Mouse (Mus musculus) neural tube, embryonic 14.5 days (tissue): ENCODE results near the gene Anapc15. TPM values are rescaled to one million over a fixed set of nuclear protein-coding genes. Genes with fewer than 3 reads are reported as not detected.
A peak's percentile ranks its signal among the peaks of the same experiment; 100 is the strongest.

ENCODE experiments used
- ATAC-seq: fragments of 200-750 bp; cut with Nextera tagmentation; 2 replicates; pipeline ENCODE4 v1.8.0; 2017; ENCODE audit warnings: low read depth, mild to moderate bottlenecking, moderate TSS enrichment, moderate library complexity
- H3K27ac ChIP-seq: fragments of 300-500 bp; sonication (generic); 2 replicates; pipeline ENCODE4 v1.5.1; 2014; ENCODE audit warnings: low read depth, mild to moderate bottlenecking, control low read depth, low read length, moderate library complexity, mixed read lengths
- H3K27me3 ChIP-seq: fragments of 300-500 bp; sonication (generic); 2 replicates; pipeline ENCODE4 v1.6.1; 2014; ENCODE audit warnings: low read length; ENCODE audit not compliant: control insufficient read depth, insufficient read depth
- H3K36me3 ChIP-seq: fragments of 300-500 bp; sonication (generic); 2 replicates; pipeline ENCODE4 v1.6.1; 2014; ENCODE audit warnings: low read length, mixed read lengths; ENCODE audit not compliant: control insufficient read depth, insufficient read depth
- H3K4me1 ChIP-seq: fragments of 300-500 bp; sonication (generic); 2 replicates; pipeline ENCODE4 v1.6.1; 2014; ENCODE audit warnings: low read length; ENCODE audit not compliant: control insufficient read depth, insufficient read depth
- H3K4me2 ChIP-seq: fragments of 300-500 bp; sonication (generic); 2 replicates; pipeline ENCODE4 v1.6.1; 2014; ENCODE audit warnings: mild to moderate bottlenecking, low read depth, low read length, control low read depth
- H3K4me3 ChIP-seq: fragments of 300-500 bp; sonication (generic); 2 replicates; pipeline ENCODE4 v1.5.1; 2014; ENCODE audit warnings: low read depth, low read length, control low read depth, mixed read lengths
- H3K9ac ChIP-seq: fragments of 300-500 bp; sonication (generic); replicated peaks from 2 replicates; pipeline ENCODE4 v1.6.1; 2014; ENCODE audit warnings: low read depth, mild to moderate bottlenecking, control low read depth, low read length, mixed read lengths
- H3K9me3 ChIP-seq: fragments of 300-500 bp; sonication (generic); 2 replicates; pipeline ENCODE4 v1.6.1; 2016; ENCODE audit warnings: low read length; ENCODE audit not compliant: control insufficient read depth
- WGBS: fragments of 180-500 bp; shearing (Covaris S2); extraction: QIAGEN DNeasy Blood & Tissue Kit; methylation state at CpG from one replicate; pipeline ENCODE4 v1.1.7; 2014; 5-methylcytosine and 5-hydroxymethylcytosine counted together
- polyA plus RNA-seq: library from polyadenylated mRNA; unstranded; fragments of >200 nt; fragmentation: Nextera tagmentation; extraction: Ambion mirVana; gene quantifications from 2 replicates; pipeline ENCODE4 v1.2.1, GENCODE M21; 2014

The Anapc15 gene
- polyA plus RNA-seq, 1 experiment from 2014 or later = 77.4 TPM

DNA sequence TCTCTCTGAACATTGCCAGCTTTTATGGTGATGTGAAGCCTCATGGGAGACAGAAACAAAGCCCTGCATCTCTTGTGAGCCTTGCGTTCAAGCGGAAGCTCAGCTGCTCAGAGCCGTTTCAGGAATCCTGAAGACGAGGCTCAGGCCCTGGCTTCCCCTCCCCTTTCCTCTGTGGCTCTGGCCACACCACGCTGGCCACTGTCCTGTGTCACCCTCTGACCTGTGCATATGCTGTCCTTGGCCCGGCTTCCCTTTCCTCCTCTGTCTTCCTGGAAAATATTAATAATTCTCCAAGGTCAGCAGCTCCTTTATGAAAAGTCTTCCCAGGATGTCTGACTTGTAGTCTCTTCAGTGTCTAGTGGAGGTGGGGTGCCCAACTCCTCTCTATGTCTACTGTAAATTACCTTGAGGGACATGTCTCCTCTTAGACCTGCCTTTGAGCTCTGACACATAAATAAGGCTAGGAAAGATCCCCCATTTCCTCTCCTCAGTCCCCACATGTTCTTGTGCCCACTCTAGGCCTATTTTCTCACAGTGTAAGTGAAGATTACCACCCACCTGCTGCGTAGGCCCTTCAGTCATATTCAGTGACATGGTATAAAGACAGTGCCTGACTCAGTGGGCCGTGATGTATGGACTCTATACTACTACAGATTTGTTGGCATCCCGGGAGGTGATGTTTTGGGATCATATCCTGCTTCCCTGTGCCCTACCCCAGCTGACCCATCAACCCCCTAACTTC lies 19.1 kb downstream of the Anapc15 start:
- H3K4me3 ChIP-seq = no peak overlapping the region
- no peak for ATAC-seq
- H3K9me3 ChIP-seq = no peaks in the 10 kb centered on the region
- 61% methylated on average over 9 of the region's 9 CpGs for WGBS
- no peaks in the 10 kb centered on the region for H3K27me3 ChIP-seq
- H3K4me1 ChIP-seq = no peaks in the 10 kb centered on the region
- no peak overlapping the region for H3K27ac ChIP-seq
- H3K9ac ChIP-seq = no peak overlapping the region
- H3K4me2 ChIP-seq = no peak overlapping the region
- no peaks in the 10 kb centered on the region for H3K36me3 ChIP-seq

DNA sequence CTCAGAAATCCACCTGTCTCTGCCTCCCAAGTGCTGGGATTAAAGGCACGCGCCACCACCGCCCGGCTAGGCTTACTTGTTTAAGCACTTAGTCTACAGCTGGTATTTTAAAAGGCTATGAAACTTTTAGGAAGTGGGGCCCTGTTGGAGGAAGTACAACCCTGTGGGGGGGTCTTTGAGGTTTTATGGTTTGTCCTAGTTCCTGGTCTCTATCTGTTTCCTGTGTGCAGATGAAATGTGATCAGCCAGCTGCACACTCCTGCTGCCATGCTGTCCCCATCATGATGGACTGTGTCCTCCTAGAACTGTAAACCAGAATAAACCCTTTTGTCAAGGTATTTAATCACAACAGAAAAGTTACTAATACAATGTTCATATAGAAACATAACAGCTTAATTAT lies 20.6 kb downstream of the Anapc15 start:
- Histone ChIP-seq H3K4me3 (no peak overlapping the region), H3K27me3 (no peaks in the 10 kb centered on the region), H3K9me3 (no peaks in the 10 kb centered on the region), H3K4me2 (no peak overlapping the region), H3K36me3 (no peaks in the 10 kb centered on the region), H3K9ac (no peak overlapping the region), H3K4me1 (no peaks in the 10 kb centered on the region), H3K27ac (no peak overlapping the region)
- 85% methylated on average over 4 of the region's 4 CpGs for WGBS
- no peak for ATAC-seq

DNA sequence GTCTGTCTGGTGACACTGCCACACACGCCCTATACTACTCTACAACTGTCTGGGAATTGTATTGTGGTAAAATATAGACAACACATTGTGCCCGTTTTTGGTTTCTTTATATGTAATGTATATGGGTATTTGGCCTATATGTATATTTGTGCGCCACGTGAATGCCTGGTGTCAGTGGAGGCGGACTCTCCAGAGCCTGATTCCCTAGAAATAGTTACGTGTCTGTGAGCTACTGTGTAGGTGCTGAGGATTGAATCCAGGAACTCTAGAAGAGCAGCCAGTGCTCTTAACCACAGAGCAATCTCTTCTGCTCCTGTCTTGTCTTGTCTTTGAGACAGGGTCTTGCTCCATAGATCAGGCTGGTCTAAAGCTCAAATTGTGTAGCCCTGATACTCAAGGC lies 22.8 kb downstream of the Anapc15 start:
- no peaks in the 10 kb centered on the region for H3K9me3 ChIP-seq
- no peak for ATAC-seq
- H3K36me3 ChIP-seq = no peaks in the 10 kb centered on the region
- no peak overlapping the region for H3K4me3 ChIP-seq
- H3K9ac ChIP-seq = no peak overlapping the region
- no peak overlapping the region for H3K27ac ChIP-seq
- no peak overlapping the region for H3K4me2 ChIP-seq
- H3K4me1 ChIP-seq = no peaks in the 10 kb centered on the region
- 88% methylated on average over 6 of the region's 6 CpGs for WGBS
- H3K27me3 ChIP-seq = no peaks in the 10 kb centered on the region

DNA sequence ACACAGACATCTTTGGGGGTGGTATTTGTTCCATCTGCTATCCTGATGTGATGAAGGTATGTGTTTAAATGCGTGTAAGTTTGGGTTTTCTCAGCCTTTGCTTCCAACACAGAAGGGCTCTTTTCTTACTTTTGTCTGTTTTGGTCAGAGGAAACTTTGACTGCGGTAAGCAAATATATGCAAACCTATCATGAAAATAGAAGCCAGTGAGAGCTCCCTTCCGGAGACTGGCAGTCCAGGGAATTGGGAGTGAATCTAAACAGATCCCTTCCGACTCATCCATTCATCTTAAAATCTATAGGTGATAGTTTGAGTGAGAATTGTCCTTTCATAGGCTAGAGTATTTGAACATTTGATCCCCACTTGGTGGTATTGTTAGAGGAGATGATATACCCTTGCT lies 24.9 kb downstream of the Anapc15 start:
- no peak overlapping the region for H3K4me3 ChIP-seq
- WGBS = 88% methylated on average over 4 of the region's 4 CpGs
- H3K36me3 ChIP-seq = no peaks in the 10 kb centered on the region
- H3K4me1 ChIP-seq = no peaks in the 10 kb centered on the region
- H3K27me3 ChIP-seq = no peaks in the 10 kb centered on the region
- H3K9ac ChIP-seq = no peak overlapping the region
- no peak for ATAC-seq
- no peaks in the 10 kb centered on the region for H3K9me3 ChIP-seq
- H3K27ac ChIP-seq = no peak overlapping the region
- H3K4me2 ChIP-seq = no peak overlapping the region

DNA sequence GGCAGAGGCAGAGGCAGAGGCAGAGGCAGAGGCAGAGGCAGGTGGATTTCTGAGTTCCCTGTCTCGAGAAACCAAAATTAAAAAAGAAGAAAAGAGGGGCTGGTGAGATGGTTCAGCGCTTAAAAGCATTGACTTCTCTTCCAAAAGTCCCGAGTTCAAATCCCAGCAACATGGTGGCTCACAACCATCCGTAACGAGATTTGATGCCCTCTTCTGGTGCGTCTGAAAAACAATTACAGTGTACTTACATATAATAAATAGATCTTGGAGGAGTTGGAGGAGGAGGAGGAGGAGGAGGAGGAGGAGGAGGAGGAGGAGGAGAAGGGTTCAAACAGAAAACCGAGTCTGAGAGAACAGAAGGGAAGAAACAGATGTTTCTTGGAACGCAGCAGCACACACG lies 32.2 kb downstream of the Anapc15 start:
- Histone ChIP-seq H3K4me3 (peak overlapping the region; percentile 54), H3K4me1 (0 out of 2 replicates have a peak, but pooled peaks cover 5% of the 10 kb centered on the region), H3K9ac (peak overlapping the region; percentile 44), H3K27ac (peak overlapping the region; percentile 77; the same call in 1 of the 2 replicates), H3K4me2 (peak overlapping the region; percentile 37), H3K9me3 (no peaks in the 10 kb centered on the region), H3K27me3 (no peaks in the 10 kb centered on the region), H3K36me3 (no peaks in the 10 kb centered on the region)
- WGBS = 39% methylated on average over 9 of the region's 9 CpGs
- ATAC-seq = peak; percentile 20; the same call in 1 of the 2 replicates

DNA sequence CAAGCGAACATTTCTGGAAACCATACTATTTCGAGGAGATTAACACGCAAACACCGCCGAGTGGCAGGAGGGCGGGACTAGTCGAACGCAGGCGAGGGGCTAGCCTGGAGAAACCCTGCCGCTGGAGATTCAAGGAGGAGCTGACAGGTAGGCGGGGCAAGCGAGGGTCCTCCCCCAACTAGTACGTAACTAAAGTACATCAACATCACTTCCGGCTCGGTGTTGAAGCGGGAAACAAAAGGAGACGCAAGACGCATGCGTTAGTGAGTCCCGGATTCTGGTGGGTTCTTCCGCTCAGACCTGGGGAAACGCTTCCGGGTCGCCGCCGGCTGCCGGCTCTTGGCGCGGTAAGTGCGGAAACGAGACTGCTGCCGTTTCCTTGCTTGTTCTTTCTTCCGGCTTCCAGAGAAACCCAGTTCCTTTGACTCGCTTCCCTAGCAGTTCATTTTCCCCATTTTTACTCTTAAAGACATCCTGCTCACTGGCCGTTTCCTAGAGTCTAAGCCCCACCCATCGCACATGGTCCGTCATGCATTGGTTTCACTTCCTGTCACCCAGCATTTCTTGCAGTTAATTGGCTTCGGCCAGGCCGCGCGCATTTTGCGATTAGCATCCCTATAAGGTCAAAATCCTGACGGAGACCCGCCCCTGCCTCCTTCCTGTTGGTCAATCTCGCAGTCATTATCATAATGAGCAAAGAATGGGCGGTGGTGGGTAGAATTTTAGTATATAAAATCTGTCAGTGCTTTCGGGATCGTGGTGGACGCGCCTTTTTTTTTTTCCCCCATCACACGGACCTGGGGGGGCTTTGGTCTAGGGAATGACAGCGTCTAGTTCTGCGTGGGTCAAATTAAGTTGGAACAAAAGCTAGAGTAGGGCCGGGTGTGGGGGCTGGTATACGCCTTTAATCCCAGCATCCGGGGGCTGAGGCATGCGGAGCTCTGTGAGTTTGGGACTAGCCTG lies 32.9 kb downstream of the Anapc15 start:
- Histone ChIP-seq H3K4me2 (peak overlapping the region; percentile 55), H3K9me3 (no peaks in the 10 kb centered on the region), H3K4me3 (peak overlapping the region; percentile 54), H3K9ac (peak overlapping the region; percentile 46), H3K27me3 (no peaks in the 10 kb centered on the region), H3K36me3 (no peaks in the 10 kb centered on the region), H3K27ac (peak overlapping the region; percentile 91), H3K4me1 (0 out of 2 replicates have a peak, but pooled peaks cover 5% of the 10 kb centered on the region)
- WGBS = under 1% methylated on average over 57 of the region's 57 CpGs
- ATAC-seq = peak; percentile 98

DNA sequence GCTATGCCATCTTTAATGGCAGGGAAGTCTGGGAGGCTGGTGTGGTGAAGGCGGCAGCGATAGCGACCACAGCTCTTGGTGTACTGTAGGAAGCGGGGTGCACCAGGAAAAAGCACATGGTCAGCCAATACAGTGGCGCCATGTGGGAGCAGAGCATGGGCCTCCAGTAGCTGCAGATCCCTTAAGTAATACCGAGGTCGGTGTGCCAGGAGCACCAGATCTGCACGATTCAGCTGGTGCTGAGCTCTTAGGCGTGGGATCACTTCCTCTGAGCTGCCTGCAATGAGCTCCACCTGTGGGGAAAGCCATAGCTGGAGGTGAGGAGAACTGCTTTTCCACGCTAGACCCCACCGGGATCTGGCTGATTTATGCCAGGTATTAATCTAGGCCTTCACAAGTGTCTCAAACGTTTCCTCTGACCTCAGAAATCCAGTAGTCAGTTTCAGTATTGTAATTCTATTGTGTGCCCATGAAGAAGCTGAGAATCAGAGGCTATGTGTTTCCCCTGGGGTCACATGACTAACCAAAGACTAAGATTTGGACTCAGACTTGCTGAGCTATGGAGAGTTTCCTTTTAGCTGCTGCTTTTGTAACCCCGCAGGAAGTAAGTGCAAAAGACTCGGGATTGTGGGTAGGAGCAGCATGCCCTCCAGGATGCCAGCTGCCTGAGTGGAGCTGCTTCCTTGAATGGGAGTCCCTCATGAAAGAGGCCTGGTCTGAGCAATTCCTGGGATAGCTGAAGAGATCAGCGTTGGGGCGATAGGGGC lies 37.0 kb downstream of the Anapc15 start:
- ATAC-seq = no peak
- no peak overlapping the region for H3K4me2 ChIP-seq
- WGBS = 91% methylated on average over 16 of the region's 16 CpGs
- H3K9ac ChIP-seq = no peak overlapping the region
- 0 out of 2 replicates have a peak, but pooled peaks cover 4% of the 10 kb centered on the region for H3K4me1 ChIP-seq
- H3K27ac ChIP-seq = no peak overlapping the region
- no peaks in the 10 kb centered on the region for H3K36me3 ChIP-seq
- no peaks in the 10 kb centered on the region for H3K9me3 ChIP-seq
- no peak overlapping the region for H3K4me3 ChIP-seq
- no peaks in the 10 kb centered on the region for H3K27me3 ChIP-seq

DNA sequence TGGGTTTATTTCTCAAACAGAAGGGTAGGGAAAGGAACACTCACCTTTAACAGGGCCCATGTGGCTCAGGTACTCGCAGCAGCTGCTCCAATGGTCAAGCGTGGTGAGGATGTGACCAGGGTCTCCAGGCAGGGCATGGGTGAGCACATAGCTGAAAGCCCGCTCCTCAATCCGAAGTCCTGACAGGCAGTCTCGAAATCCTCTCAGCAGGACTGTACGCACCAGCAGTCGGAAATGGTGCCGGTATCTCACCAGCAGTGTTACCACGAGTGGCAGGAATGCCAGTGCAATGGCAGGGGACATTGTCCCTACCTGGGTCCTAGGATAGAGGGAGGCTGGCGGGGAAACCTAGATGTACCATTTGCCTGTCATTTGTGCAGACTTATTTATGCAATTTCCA lies 38.5 kb downstream of the Anapc15 start:
- H3K4me3 ChIP-seq = no peak overlapping the region
- H3K27ac ChIP-seq = no peak overlapping the region
- no peak overlapping the region for H3K4me2 ChIP-seq
- H3K9ac ChIP-seq = no peak overlapping the region
- H3K36me3 ChIP-seq = no peaks in the 10 kb centered on the region
- H3K4me1 ChIP-seq = peaks cover 11% of the 10 kb centered on the region; the same call in 1 of the 2 replicates
- WGBS = 94% methylated on average over 10 of the region's 10 CpGs
- no peak for ATAC-seq
- no peaks in the 10 kb centered on the region for H3K27me3 ChIP-seq
- no peaks in the 10 kb centered on the region for H3K9me3 ChIP-seq
